Mouse (Mus musculus) intestine, embryonic 16.5 days (tissue): Measurements from ENCODE around the gene Tpsg1. TPM values are rescaled to one million over a fixed set of nuclear protein-coding genes. Genes with fewer than 3 reads are reported as not detected.
A peak's percentile ranks its signal among the peaks of the same experiment; 100 is the strongest.

ENCODE experiments used
- ATAC-seq: fragments of 200-750 bp; cut with Nextera tagmentation; 2 replicates; pipeline ENCODE4 v1.8.0; 2017; ENCODE audit warnings: moderate TSS enrichment, moderate library complexity
- H3K27ac ChIP-seq: fragments of 300-500 bp; sonication (generic); 2 replicates; pipeline ENCODE4 v1.5.1; 2014; ENCODE audit warnings: mild to moderate bottlenecking, low read length
- H3K27me3 ChIP-seq: fragments of 300-500 bp; sonication (generic); replicated peaks from 2 replicates; pipeline ENCODE4 v1.6.1; 2014; ENCODE audit warnings: low read length, control low read depth, mixed read lengths; ENCODE audit not compliant: control insufficient read depth, insufficient read depth
- H3K36me3 ChIP-seq: fragments of 300-500 bp; sonication (generic); 2 replicates; pipeline ENCODE4 v1.6.1; 2014; ENCODE audit warnings: low read length, control low read depth; ENCODE audit not compliant: control insufficient read depth, insufficient read depth
- H3K4me1 ChIP-seq: fragments of 300-500 bp; sonication (generic); 2 replicates; pipeline ENCODE4 v1.6.1; 2014; ENCODE audit warnings: low read length, control low read depth, mixed read lengths; ENCODE audit not compliant: control insufficient read depth, insufficient read depth
- H3K4me2 ChIP-seq: fragments of 300-500 bp; sonication (generic); 2 replicates; pipeline ENCODE4 v1.6.1; 2014; ENCODE audit warnings: low read depth, low read length, control low read depth
- H3K4me3 ChIP-seq: fragments of 300-500 bp; sonication (generic); 2 replicates; pipeline ENCODE4 v1.5.1; 2014; ENCODE audit warnings: mild to moderate bottlenecking, low read length
- H3K9ac ChIP-seq: fragments of 300-500 bp; sonication (generic); 2 replicates; pipeline ENCODE4 v1.6.1; 2014; ENCODE audit warnings: low read depth, low read length
- H3K9me3 ChIP-seq: fragments of 300-500 bp; sonication (generic); 2 replicates; pipeline ENCODE4 v1.6.1; 2016; ENCODE audit warnings: low read length, control low read depth; ENCODE audit not compliant: control insufficient read depth
- WGBS: fragments of 180-500 bp; shearing (Covaris S2); extraction: QIAGEN DNeasy Blood & Tissue Kit; methylation state at CpG from one replicate; pipeline ENCODE4 v1.1.7; 2014; 5-methylcytosine and 5-hydroxymethylcytosine counted together
- polyA plus RNA-seq: library from polyadenylated mRNA; unstranded; fragments of >200 nt; fragmentation: Nextera tagmentation; extraction: Ambion mirVana; gene quantifications from 2 replicates; pipeline ENCODE4 v1.2.1, GENCODE M21; 2015

Tpsg1 gene
- polyA plus RNA-seq, 1 experiment from 2014 or later = 28.6 TPM

- Histone ChIP-seq H3K4me1 (peaks cover 29% of the 10 kb centered on the region), H3K27me3 (no peaks in the 10 kb centered on the region), H3K4me3 (no peak overlapping the region), H3K27ac (no peak overlapping the region), H3K36me3 (no peaks in the 10 kb centered on the region), H3K9ac (no peak overlapping the region), H3K4me2 (no peak overlapping the region), H3K9me3 (no peaks in the 10 kb centered on the region)
- no peak for ATAC-seq
- 67% methylated on average over 4 of the region's 4 CpGs for WGBS
Measured at GRCm38 (mm10) chr17:25414209-25414608, 45.1 kb downstream of the Tpsg1 start.

- Histone ChIP-seq H3K27me3 (no peaks in the 10 kb centered on the region), H3K9ac (no peak overlapping the region), H3K36me3 (no peaks in the 10 kb centered on the region), H3K4me2 (no peak overlapping the region), H3K4me3 (no peak overlapping the region), H3K27ac (peak overlapping the region; percentile 27; the same call in 1 of the 2 replicates), H3K4me1 (peaks cover 29% of the 10 kb centered on the region), H3K9me3 (no peaks in the 10 kb centered on the region)
- no peak for ATAC-seq
- WGBS = 32% methylated on average over 3 of the region's 3 CpGs
Measured at GRCm38 (mm10) chr17:25414917-25415316, 45.8 kb downstream of the Tpsg1 start.

GRCm38 (mm10) chr17:25415421-25415913 is 46.4 kb downstream of the Tpsg1 start:
- Histone ChIP-seq H3K9ac (no peak overlapping the region), H3K27ac (peak overlapping the region; percentile 58; the same call in 1 of the 2 replicates)

GRCm38 (mm10) chr17:25416219-25416618 is 47.1 kb downstream of the Tpsg1 start:
- H3K4me1 ChIP-seq = peaks cover 27% of the 10 kb centered on the region
- no peaks in the 10 kb centered on the region for H3K27me3 ChIP-seq
- peak overlapping the region; percentile 58 for H3K27ac ChIP-seq
- no peak overlapping the region for H3K4me2 ChIP-seq
- no peak overlapping the region for H3K4me3 ChIP-seq
- 13% methylated on average over 3 of the region's 3 CpGs for WGBS
- peak; percentile 10; the same call in 1 of the 2 replicates for ATAC-seq
- no peaks in the 10 kb centered on the region for H3K9me3 ChIP-seq
- 0 out of 2 replicates have a peak overlapping the region, but pooled peaks have one; percentile 7 for H3K9ac ChIP-seq
- H3K36me3 ChIP-seq = no peaks in the 10 kb centered on the region

More at GRCm38 (mm10) chr17:25415421-25415913, 46.4 kb downstream of the Tpsg1 start:
- Histone ChIP-seq H3K9me3 (no peaks in the 10 kb centered on the region), H3K36me3 (no peaks in the 10 kb centered on the region), H3K27me3 (no peaks in the 10 kb centered on the region), H3K4me2 (no peak overlapping the region), H3K4me1 (peaks cover 27% of the 10 kb centered on the region), H3K4me3 (no peak overlapping the region)
- peak; percentile 61 for ATAC-seq
- WGBS = 13% methylated on average over 5 of the region's 6 CpGs

GRCm38 (mm10) chr17:25417990-25418389 is 48.9 kb downstream of the Tpsg1 start:
- Histone ChIP-seq H3K27me3 (no peaks in the 10 kb centered on the region), H3K4me1 (peaks cover 27% of the 10 kb centered on the region), H3K27ac (no peak overlapping the region), H3K4me3 (no peak overlapping the region), H3K36me3 (no peaks in the 10 kb centered on the region), H3K4me2 (no peak overlapping the region), H3K9ac (no peak overlapping the region), H3K9me3 (no peaks in the 10 kb centered on the region)
- 76% methylated on average over 6 of the region's 6 CpGs for WGBS
- ATAC-seq = no peak

- Histone ChIP-seq H3K4me1 (peaks cover 27% of the 10 kb centered on the region), H3K9ac (no peak overlapping the region), H3K9me3 (no peaks in the 10 kb centered on the region), H3K27me3 (no peaks in the 10 kb centered on the region), H3K36me3 (no peaks in the 10 kb centered on the region), H3K4me2 (no peak overlapping the region), H3K27ac (no peak overlapping the region), H3K4me3 (no peak overlapping the region)
- WGBS = 32% methylated on average over 9 of the region's 9 CpGs
- no peak for ATAC-seq
Measured at GRCm38 (mm10) chr17:25418926-25419325, 49.9 kb downstream of the Tpsg1 start.

- H3K36me3 ChIP-seq = no peaks in the 10 kb centered on the region
- H3K9ac ChIP-seq = no peak overlapping the region
- WGBS = 86% methylated on average over 3 of the region's 3 CpGs
- no peaks in the 10 kb centered on the region for H3K9me3 ChIP-seq
- H3K27ac ChIP-seq = no peak overlapping the region
- ATAC-seq = no peak
- H3K4me1 ChIP-seq = peaks cover 13% of the 10 kb centered on the region
- no peak overlapping the region for H3K4me2 ChIP-seq
- no peaks in the 10 kb centered on the region for H3K27me3 ChIP-seq
- H3K4me3 ChIP-seq = no peak overlapping the region
Measured at GRCm38 (mm10) chr17:25420998-25421397, 51.9 kb downstream of the Tpsg1 start.

Other genes starting within 250 kb of the Tpsg1 start
- gene Ptx4, start 248.5 kb upstream of the Tpsg1 start, polyA plus RNA-seq = 0.20 and 0.24 TPM in 2 replicates
- 21.8 and 23.5 TPM in 2 replicates for gene Clcn7, start 235.9 kb upstream of the Tpsg1 start, polyA plus RNA-seq
- 0.15 and 0.18 TPM in 2 replicates for gene Ccdc154, start 206.8 kb upstream of the Tpsg1 start, polyA plus RNA-seq
- gene Gm38655, start 193.8 kb upstream of the Tpsg1 start, polyA plus RNA-seq = 1.3 and 1.6 TPM in 2 replicates
- 35.1 and 39.7 TPM in 2 replicates for gene BC003965, start 184.7 kb upstream of the Tpsg1 start, polyA plus RNA-seq
- gene Unkl, start 180.9 kb upstream of the Tpsg1 start, polyA plus RNA-seq = 4.8 and 5.3 TPM in 2 replicates
- gene Gnptg, start 129.1 kb upstream of the Tpsg1 start, polyA plus RNA-seq = 40.6 and 45.8 TPM in 2 replicates
- gene Tsr3, start 129.1 kb upstream of the Tpsg1 start, polyA plus RNA-seq = 33.1 and 37.0 TPM in 2 replicates
- gene Baiap3, start 112.9 kb upstream of the Tpsg1 start, polyA plus RNA-seq = 2.5 and 4.0 TPM in 2 replicates
- 430 and 478 TPM in 2 replicates for gene Ube2i, start 94.7 kb upstream of the Tpsg1 start, polyA plus RNA-seq
- gene Prss34, start 70.9 kb upstream of the Tpsg1 start, polyA plus RNA-seq = 0.39 and 0.62 TPM in 2 replicates
- gene Prss28, start 60.6 kb upstream of the Tpsg1 start, polyA plus RNA-seq = not detected in 2 replicates
- gene Prss29, start 50.6 kb upstream of the Tpsg1 start, polyA plus RNA-seq = not detected in 2 replicates
- 0.22 TPM in 1 of 2 replicates, not detected in the other for gene Tpsab1, start 23.7 kb upstream of the Tpsg1 start, polyA plus RNA-seq
- 3.7 and 4.5 TPM in 2 replicates for gene Tpsb2, start 3.0 kb upstream of the Tpsg1 start, polyA plus RNA-seq
- gene Cacna1h, start 64.5 kb downstream of the Tpsg1 start, polyA plus RNA-seq = 2.2 and 3.0 TPM in 2 replicates
- gene Tekt4, start 85.3 kb downstream of the Tpsg1 start, polyA plus RNA-seq = not detected in 2 replicates
- 0.78 and 1.0 TPM in 2 replicates for gene Sstr5, start 128.0 kb downstream of the Tpsg1 start, polyA plus RNA-seq
- gene Sox8, start 201.4 kb downstream of the Tpsg1 start, polyA plus RNA-seq = 3.6 and 4.3 TPM in 2 replicates
- 39.1 and 40.6 TPM in 2 replicates for gene Lmf1, start 209.8 kb downstream of the Tpsg1 start, polyA plus RNA-seq